Mouse (Mus musculus): Measurements from ENCODE around the gene Vmn2r9. TPM values are rescaled to one million over a fixed set of nuclear protein-coding genes. Genes with fewer than 3 reads are reported as not detected.
"Not testable (repeated sequence)": the region's sequence is repeated elsewhere in the genome, so short reads cannot be mapped to it uniquely, and the experiment has no call there.

Gene Vmn2r9
- polyA plus RNA-seq (2016; fragmentation: Nextera tagmentation; extraction: Ambion mirVana), result not detected in 2 replicates

DNA sequence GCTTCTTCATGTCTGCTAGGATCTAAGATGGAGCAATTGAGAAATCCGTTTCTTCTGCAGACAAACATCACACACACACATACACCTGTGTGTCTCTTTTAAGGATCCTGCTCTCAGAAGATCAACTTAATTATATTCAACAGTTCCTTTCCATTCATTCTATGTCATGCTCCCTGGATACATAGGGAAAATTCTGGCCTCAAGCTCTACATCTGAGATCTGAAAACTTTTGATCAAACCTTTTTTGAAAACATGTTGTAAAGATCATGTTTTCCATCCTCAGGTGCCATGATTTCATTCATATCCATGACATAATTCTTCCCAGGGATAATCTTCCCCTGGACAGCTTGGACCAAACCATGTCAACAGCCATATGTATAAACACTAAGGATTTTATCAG lies at the start of gene Vmn2r9:
Vmn2r9 (minus strand) TSS at position 101 of the 400 bp plus-strand sequence.
- not testable (repeated sequence) for H3K27ac ChIP-seq; H3K9me3 ChIP-seq; H3K27me3 ChIP-seq (ENCODE audit: insufficient read depth, poor library complexity, severe bottlenecking); H3K36me3 ChIP-seq; H3K4me3 ChIP-seq; DNase-seq (ENCODE audit: low spot score); H3K4me1 ChIP-seq
- 58% methylated on average over 1 of the region's 1 CpGs for WGBS

DNA sequence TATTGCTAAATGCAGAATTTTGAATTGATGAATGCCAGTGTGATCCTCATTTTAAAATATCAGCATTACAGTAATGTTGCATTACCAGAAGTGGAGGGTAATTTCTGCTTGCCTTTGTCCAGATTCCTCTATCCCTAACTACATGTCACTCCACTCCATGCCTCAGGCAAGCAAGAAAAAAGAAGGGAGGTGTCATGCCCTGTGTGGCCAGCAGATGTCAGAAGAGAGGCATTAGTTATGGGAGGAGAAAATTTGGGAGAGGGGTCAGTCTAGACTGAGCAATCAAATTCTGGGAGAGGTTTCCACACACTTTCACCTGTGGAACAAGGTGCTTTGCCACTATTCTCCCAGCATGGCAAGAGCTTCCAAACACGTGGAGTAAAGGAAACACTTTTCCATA lies 14.3 kb upstream of the Vmn2r9 start:
- WGBS, result 0% methylated on average over 1 of the region's 1 CpGs
- DNase-seq (ENCODE audit: low spot score); H3K27me3 ChIP-seq (ENCODE audit: insufficient read depth, poor library complexity, severe bottlenecking); H3K36me3 ChIP-seq; H3K27ac ChIP-seq; H3K4me3 ChIP-seq; H3K4me1 ChIP-seq; H3K9me3 ChIP-seq: not testable (repeated sequence)

DNA sequence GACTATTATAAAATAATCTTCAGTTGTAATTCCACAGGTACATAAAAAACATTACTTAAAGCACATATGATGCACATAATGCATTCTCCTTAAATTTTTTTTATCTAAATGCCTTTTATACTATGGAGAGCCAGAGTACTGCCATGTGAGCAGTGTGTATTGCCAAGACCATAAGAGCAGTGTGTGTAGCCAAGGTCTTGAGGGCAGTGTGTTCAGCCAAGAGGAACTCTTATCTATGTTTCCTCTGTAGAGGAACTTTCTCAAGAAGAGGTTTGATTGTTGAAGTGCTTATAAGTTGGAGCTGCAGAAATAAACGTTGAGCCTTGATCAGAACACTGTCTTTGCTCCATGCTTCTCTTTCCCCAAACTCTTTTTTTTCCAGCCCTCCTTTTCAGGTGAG lies 2.9 kb downstream of the Vmn2r9 start:
- no peaks in the 10 kb centered on the region for H3K9me3 ChIP-seq
- no peaks in the 10 kb centered on the region for H3K4me1 ChIP-seq
- WGBS, result 37% methylated on average over 1 of the region's 1 CpGs
- no peaks in the 10 kb centered on the region for H3K36me3 ChIP-seq
- no peaks in the 10 kb centered on the region for H3K27me3 ChIP-seq (ENCODE audit: insufficient read depth, poor library complexity, severe bottlenecking)
- no peak overlapping the region for H3K4me3 ChIP-seq
- no peak for DNase-seq (ENCODE audit: low spot score)
- no peak overlapping the region for H3K27ac ChIP-seq

DNA sequence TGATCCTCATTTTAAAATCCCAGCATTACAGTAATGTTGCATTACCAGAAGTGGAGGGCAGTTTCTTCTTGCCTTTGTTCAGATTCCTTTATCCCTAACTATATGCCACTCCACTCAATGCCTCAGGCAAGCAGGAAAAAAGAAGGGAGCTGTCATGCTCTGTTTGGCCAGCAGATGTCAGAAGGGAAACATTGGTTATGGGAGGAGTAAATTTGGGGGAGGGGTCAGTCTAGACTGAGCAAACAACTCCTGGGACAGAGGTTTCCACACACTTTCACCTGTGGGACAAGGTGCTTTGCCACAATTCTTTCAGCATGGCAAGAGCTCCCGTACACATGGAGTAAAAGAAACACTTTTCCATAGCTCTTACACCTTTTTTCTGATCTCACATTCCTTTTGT lies 16.2 kb downstream of the Vmn2r9 start:
- no peaks in the 10 kb centered on the region for H3K36me3 ChIP-seq
- no peaks in the 10 kb centered on the region for H3K9me3 ChIP-seq
- no peak overlapping the region for H3K4me3 ChIP-seq
- no peaks in the 10 kb centered on the region for H3K4me1 ChIP-seq
- 66% methylated on average over 1 of the region's 1 CpGs for WGBS
- H3K27ac ChIP-seq, result no peak overlapping the region
- H3K27me3 ChIP-seq (ENCODE audit: insufficient read depth, poor library complexity, severe bottlenecking), result no peaks in the 10 kb centered on the region
- no peak for DNase-seq (ENCODE audit: low spot score)

DNA sequence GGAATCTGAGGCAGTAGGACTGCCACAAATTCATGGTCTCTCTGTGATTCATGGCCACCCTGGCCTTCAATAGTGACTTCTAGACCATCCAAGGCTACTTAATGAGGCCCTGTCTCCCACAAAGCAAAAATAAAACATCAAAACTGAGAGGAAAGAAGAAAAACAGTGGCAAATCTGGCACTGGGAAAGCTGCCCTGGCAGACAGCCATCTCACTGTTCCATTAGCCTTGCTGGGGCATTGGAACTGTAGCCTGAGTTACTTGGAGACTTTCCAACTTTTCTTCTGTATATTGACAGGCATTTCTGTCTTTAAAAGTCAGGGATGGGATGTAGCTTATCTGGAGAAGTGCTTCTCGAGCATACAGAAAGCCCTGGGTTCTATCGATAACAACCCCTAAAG lies 29.1 kb downstream of the Vmn2r9 start:
- 77% methylated on average over 2 of the region's 2 CpGs for WGBS
- no peak for DNase-seq (ENCODE audit: low spot score)

DNA sequence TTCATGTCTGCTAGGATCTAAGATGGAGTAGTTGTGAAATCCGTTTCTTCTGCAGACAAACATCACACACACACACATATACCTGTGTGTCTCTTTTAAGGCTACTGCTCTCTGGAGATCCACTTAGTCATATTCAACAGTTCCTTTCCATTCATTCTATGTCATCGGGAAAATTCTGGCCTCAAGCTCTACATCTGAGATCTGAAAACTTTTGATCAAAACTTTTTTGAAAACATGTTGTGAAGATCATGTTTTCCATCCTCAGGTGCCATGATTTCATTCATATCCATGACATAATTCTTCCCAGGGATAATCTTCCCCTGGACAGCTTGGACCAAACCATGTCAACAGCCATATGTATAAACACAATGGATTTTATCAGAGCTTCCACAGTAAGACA lies 43.7 kb downstream of the Vmn2r9 start, which contains the start of gene Vmn2r8:
Vmn2r8 (minus strand) TSS at position 101 of the 400 bp plus-strand sequence.
- DNase-seq (ENCODE audit: low spot score); H3K27me3 ChIP-seq (ENCODE audit: insufficient read depth, poor library complexity, severe bottlenecking); H3K4me1 ChIP-seq; H3K4me3 ChIP-seq; H3K36me3 ChIP-seq; H3K9me3 ChIP-seq; H3K27ac ChIP-seq: not testable (repeated sequence)
- WGBS, result 62% methylated on average over 2 of the region's 2 CpGs

More for the DNA sequence above, 29.1 kb downstream of the Vmn2r9 start:
- H3K4me1 ChIP-seq, result no peaks in the 10 kb centered on the region
- H3K9me3 ChIP-seq, result no peaks in the 10 kb centered on the region
- no peak overlapping the region for H3K27ac ChIP-seq
- no peak overlapping the region for H3K4me3 ChIP-seq
- H3K27me3 ChIP-seq (ENCODE audit: insufficient read depth, poor library complexity, severe bottlenecking), result no peaks in the 10 kb centered on the region
- H3K36me3 ChIP-seq, result no peaks in the 10 kb centered on the region

DNA sequence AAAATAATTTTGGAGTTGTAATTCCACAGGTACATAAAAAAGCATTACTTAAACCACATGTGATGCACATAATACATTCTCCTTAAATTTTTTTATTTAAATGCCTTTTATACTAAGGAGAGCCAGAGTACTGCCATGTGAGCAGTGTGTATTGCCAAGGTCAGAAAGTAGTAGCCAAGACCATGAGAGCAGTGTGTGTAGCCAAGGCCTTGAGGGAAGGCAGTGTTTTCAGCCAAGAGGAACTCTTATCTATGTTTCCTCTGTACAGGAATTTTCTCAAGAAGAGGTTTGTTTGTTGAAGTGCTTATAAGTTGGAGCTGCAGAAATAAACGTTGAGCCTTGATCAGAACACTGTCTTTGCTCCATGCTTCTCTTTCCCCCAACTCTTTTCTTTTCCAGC lies 48.8 kb downstream of the Vmn2r9 start:
- no peaks in the 10 kb centered on the region for H3K36me3 ChIP-seq
- H3K9me3 ChIP-seq, result no peaks in the 10 kb centered on the region
- 33% methylated on average over 1 of the region's 1 CpGs for WGBS
- no peaks in the 10 kb centered on the region for H3K27me3 ChIP-seq (ENCODE audit: insufficient read depth, poor library complexity, severe bottlenecking)
- H3K4me3 ChIP-seq, result no peak overlapping the region
- DNase-seq (ENCODE audit: low spot score), result no peak
- no peak overlapping the region for H3K27ac ChIP-seq
- H3K4me1 ChIP-seq, result no peaks in the 10 kb centered on the region

DNA sequence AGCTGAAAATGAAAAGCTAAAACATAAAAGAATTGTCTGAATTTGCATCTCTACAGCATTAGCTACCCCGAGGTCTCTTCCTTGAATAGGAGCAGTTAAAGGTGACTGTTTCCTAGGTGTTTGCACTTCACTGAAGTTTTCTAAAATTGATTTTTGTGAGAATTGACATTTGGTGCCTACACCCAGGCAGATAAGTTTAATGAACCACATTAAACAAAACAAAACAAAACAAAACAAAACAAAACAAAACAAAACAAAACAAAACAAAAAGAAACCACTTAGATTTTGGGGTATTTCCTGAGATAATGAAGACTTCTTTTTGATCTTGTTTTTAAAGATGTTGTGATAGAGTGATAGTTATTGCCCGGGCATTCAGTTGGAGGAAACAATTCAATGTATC lies 57.1 kb downstream of the Vmn2r9 start, which contains the start of gene Tmed11:
Tmed11 (minus strand) TSS at position 101 of the 400 bp plus-strand sequence.
- not testable (repeated sequence) for H3K27ac ChIP-seq; H3K4me1 ChIP-seq; H3K27me3 ChIP-seq (ENCODE audit: insufficient read depth, poor library complexity, severe bottlenecking); DNase-seq (ENCODE audit: low spot score); H3K36me3 ChIP-seq; H3K4me3 ChIP-seq; H3K9me3 ChIP-seq
- 61% methylated on average over 2 of the region's 2 CpGs for WGBS

DNA sequence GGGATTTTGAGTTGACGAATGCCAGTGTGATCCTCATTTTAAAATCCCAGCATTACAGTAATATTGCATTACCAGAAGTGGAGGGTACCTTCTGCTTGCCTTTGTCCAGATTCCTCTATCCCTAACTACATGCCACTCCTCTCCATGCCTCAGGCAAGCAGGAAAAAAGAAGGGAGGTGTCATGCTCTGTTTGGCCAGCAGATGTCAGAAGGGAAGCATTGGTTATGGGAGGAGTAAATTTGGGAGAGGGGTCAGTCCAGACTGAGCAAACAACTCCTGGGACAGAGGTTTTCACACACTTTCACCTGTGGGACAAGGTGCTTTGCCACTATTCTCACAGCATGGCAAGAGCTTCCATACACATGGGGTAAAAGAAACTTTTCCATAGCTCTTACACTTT lies 62.0 kb downstream of the Vmn2r9 start:
- H3K36me3 ChIP-seq; H3K27me3 ChIP-seq (ENCODE audit: insufficient read depth, poor library complexity, severe bottlenecking); H3K27ac ChIP-seq; H3K9me3 ChIP-seq; H3K4me3 ChIP-seq; H3K4me1 ChIP-seq; DNase-seq (ENCODE audit: low spot score): not testable (repeated sequence)
- WGBS, result 27% methylated on average over 1 of the region's 1 CpGs

Other genes starting within 250 kb of the Vmn2r9 start
- gene Gak, start 222.8 kb downstream of the Vmn2r9 start, polyA plus RNA-seq (2016; fragmentation: Nextera tagmentation; extraction: Ambion mirVana), result 47.0 and 49.4 TPM in 2 replicates
- gene Tmem175, start 222.8 kb downstream of the Vmn2r9 start, polyA plus RNA-seq (2016; fragmentation: Nextera tagmentation; extraction: Ambion mirVana), result 20.3 and 23.2 TPM in 2 replicates
- 15.1 and 16.3 TPM in 2 replicates for gene Idua, start 192.3 kb downstream of the Vmn2r9 start, polyA plus RNA-seq (2016; fragmentation: Nextera tagmentation; extraction: Ambion mirVana)
- 7.9 and 8.5 TPM in 2 replicates for gene Dgkq, start 182.9 kb downstream of the Vmn2r9 start, polyA plus RNA-seq (2016; fragmentation: Nextera tagmentation; extraction: Ambion mirVana)
- 0.58 and 0.85 TPM in 2 replicates for gene Slc26a1, start 177.0 kb downstream of the Vmn2r9 start, polyA plus RNA-seq (2016; fragmentation: Nextera tagmentation; extraction: Ambion mirVana)
- gene Fgfrl1, start 160.2 kb downstream of the Vmn2r9 start, polyA plus RNA-seq (2016; fragmentation: Nextera tagmentation; extraction: Ambion mirVana), result 29.0 and 31.3 TPM in 2 replicates
- gene Rnf212, start 77.6 kb downstream of the Vmn2r9 start, polyA plus RNA-seq (2016; fragmentation: Nextera tagmentation; extraction: Ambion mirVana), result 1.1 TPM in 2 replicates
- gene Tmed11, start 57.2 kb downstream of the Vmn2r9 start, polyA plus RNA-seq (2016; fragmentation: Nextera tagmentation; extraction: Ambion mirVana), result not detected in 2 replicates
- not detected in 2 replicates for gene Vmn2r8, start 43.8 kb downstream of the Vmn2r9 start, polyA plus RNA-seq (2016; fragmentation: Nextera tagmentation; extraction: Ambion mirVana)
- gene Vmn2r10, start 153.9 kb upstream of the Vmn2r9 start, polyA plus RNA-seq (2016; fragmentation: Nextera tagmentation; extraction: Ambion mirVana), result not detected in 2 replicates
- not detected in 2 replicates for gene Vmn2r11, start 207.0 kb upstream of the Vmn2r9 start, polyA plus RNA-seq (2016; fragmentation: Nextera tagmentation; extraction: Ambion mirVana)
- gene Vmn2r12, start 245.3 kb upstream of the Vmn2r9 start, polyA plus RNA-seq (2016; fragmentation: Nextera tagmentation; extraction: Ambion mirVana), result not detected in 2 replicates